Mouse (Mus musculus) forebrain, postnatal 0 days (tissue): ENCODE measurements around the gene Plod2. TPM values are rescaled to one million over a fixed set of nuclear protein-coding genes. Genes with fewer than 3 reads are reported as not detected.

Experiments
- ATAC-seq: fragments of 200-750 bp; cut with Nextera tagmentation; 2 replicates; pipeline ENCODE4 v1.8.0; 2017; ENCODE audit warnings: mild to moderate bottlenecking, moderate library complexity
- DNase-seq: peaks from one replicate; pipeline ENCODE4 v3.0.0-alpha.2; 2015
- H3K27ac ChIP-seq: fragments of 300-500 bp; sonication (generic); 2 replicates; pipeline ENCODE4 v1.5.1; 2014; ENCODE audit warnings: low read depth, mild to moderate bottlenecking, antibody characterized with exemption, low read length, moderate library complexity, mixed read lengths
- H3K27me3 ChIP-seq: fragments of 300-500 bp; sonication (generic); 2 replicates; pipeline ENCODE4 v1.6.1; 2014; ENCODE audit warnings: mild to moderate bottlenecking, low read length, mixed read lengths; ENCODE audit not compliant: insufficient read depth
- H3K36me3 ChIP-seq: fragments of 300-500 bp; sonication (generic); 2 replicates; pipeline ENCODE4 v1.6.1; 2014; ENCODE audit warnings: mild to moderate bottlenecking, moderate library complexity; ENCODE audit not compliant: insufficient read depth
- H3K4me1 ChIP-seq: fragments of 300-500 bp; sonication (generic); 2 replicates; pipeline ENCODE4 v1.6.1; 2014; ENCODE audit warnings: antibody characterized with exemption; ENCODE audit not compliant: insufficient read depth
- H3K4me2 ChIP-seq: fragments of 300-500 bp; sonication (generic); 2 replicates; pipeline ENCODE4 v1.6.1; 2014; ENCODE audit warnings: low read depth, mild to moderate bottlenecking, moderate library complexity
- H3K4me3 ChIP-seq: fragments of 300-500 bp; sonication (generic); 2 replicates; pipeline ENCODE4 v1.5.1; 2014; ENCODE audit warnings: low read depth, low read length, mixed read lengths
- H3K9ac ChIP-seq: fragments of 300-500 bp; sonication (generic); 2 replicates; pipeline ENCODE4 v1.6.1; 2014; ENCODE audit warnings: mild to moderate bottlenecking
- H3K9me3 ChIP-seq: fragments of 300-500 bp; sonication (generic); 2 replicates; pipeline ENCODE4 v1.6.1; 2016; ENCODE audit warnings: low read length
- CTCF ChIP-seq: sonication (generic); IDR thresholded peaks from 2 replicates; pipeline ENCODE4 v1.5.1; 2016; ENCODE audit warnings: antibody characterized with exemption, control low read depth, low read depth
- WGBS: fragments of 180-500 bp; shearing (Covaris S2); extraction: QIAGEN DNeasy Blood & Tissue Kit; methylation state at CpG from one replicate; pipeline ENCODE4 v1.1.7; 2014; 5-methylcytosine and 5-hydroxymethylcytosine counted together
- polyA plus RNA-seq: library from polyadenylated mRNA; unstranded; fragments of >200 nt; fragmentation: Nextera tagmentation; extraction: Ambion mirVana; gene quantifications from 2 replicates; pipeline ENCODE4 v1.2.1, GENCODE M21; 2015
- total RNA-seq: library from RNA; depleted of rRNA; stranded (reverse); fragments of >200 nt; gene quantifications from 2 replicates; pipeline ENCODE4 v1.2.3, GENCODE M21; 2014; rRNA removed

The Plod2 gene
- total RNA-seq (10.8 and 17.4 TPM in 2 replicates), polyA plus RNA-seq (5.0 and 6.2 TPM in 2 replicates)

DNA sequence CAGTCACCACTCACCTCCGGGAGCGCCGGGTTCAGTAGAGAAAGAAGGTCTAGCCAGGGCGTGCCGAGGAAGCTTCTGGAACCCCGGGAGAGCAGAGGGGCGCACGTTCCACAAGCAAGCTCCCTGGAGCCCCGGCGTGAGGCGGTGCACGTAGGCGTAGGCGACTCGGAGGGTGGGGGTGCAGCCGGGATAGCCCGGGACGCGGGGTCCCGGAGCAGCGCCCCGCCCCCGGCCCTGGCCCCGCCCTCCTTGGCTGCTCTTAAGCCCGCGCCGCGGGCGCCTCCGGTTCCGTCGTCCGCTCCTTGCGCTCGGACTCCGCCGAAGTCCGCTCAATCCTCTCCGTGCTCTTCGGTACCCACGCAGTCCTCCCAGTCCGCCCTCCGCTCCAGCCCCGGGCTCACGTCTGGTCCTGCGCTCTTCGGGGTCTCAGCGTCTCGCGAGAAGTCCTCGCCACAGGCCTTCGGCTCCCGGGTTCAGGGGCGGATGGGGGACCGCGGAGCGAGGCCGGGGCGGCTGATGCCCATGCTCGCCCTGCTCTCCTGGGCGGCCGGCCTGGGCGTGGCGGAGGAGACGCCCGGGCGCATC, at the start of gene Plod2:
TSS of gene Plod2 (plus strand) at position 247 of the 585 bp plus-strand sequence.
- Histone ChIP-seq H3K36me3 (no peaks in the 10 kb centered on the region), H3K9ac (peak within 1 kb of the TSS; percentile 81), H3K4me3 (peak within 1 kb of the TSS; percentile 86), H3K4me2 (peak within 1 kb of the TSS; percentile 90), H3K9me3 (no peaks in the 10 kb centered on the region), H3K27ac (peak within 1 kb of the TSS; percentile 69), H3K4me1 (no peaks in the 10 kb centered on the region), H3K27me3 (no peaks in the 10 kb centered on the region)
- WGBS, result 2% methylated on average over 49 of the region's 67 CpGs
- no peak for TF ChIP-seq CTCF
- ATAC-seq (peak; percentile 95), DNase-seq (peak; percentile 86)

DNA sequence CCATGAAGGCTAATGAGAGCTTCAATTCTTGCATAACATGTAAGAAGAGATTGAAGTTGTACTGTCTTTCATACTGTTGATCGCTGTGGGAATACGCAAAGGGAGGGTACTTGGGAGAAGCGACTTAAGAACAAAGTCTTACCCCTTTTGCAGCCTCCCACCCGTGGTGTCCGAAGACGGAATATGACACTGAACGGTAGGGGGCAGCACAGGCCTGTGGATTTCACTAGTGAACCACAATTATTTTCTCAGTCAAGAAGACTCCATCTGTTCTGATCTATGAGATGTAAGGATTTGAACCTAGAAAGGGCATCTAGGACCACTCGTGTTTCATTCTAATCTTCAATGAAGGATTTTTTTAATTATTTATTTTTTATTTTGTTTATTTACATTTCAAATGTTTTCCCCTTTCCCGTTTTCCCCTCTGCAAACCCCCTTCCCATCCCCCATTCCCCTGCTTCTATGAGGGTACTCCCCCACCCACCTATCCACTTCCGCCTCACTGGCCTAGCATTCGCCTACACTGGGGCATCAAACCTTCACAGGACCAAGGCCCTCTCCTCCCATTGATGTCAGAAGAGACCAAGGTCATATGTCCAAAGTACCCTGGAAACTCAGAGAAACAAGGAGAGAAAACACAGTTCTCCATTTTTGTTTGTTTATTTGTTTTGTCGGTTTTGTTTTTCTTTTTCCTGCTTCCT, 42.2 kb upstream of the Plod2 start:
- H3K27ac ChIP-seq, result no peak overlapping the region
- H3K4me2 ChIP-seq, result no peak overlapping the region
- H3K4me1 ChIP-seq, result no peaks in the 10 kb centered on the region
- 32% methylated on average over 12 of the region's 12 CpGs for WGBS
- TF ChIP-seq CTCF, result peak; percentile 78
- no peaks in the 10 kb centered on the region for H3K9me3 ChIP-seq
- no peaks in the 10 kb centered on the region for H3K27me3 ChIP-seq
- no peak overlapping the region for H3K9ac ChIP-seq
- DNase-seq (peak; percentile 78), ATAC-seq (peak; percentile 60; the same call in 1 of the 2 replicates)
- no peaks in the 10 kb centered on the region for H3K36me3 ChIP-seq
- no peak overlapping the region for H3K4me3 ChIP-seq

DNA sequence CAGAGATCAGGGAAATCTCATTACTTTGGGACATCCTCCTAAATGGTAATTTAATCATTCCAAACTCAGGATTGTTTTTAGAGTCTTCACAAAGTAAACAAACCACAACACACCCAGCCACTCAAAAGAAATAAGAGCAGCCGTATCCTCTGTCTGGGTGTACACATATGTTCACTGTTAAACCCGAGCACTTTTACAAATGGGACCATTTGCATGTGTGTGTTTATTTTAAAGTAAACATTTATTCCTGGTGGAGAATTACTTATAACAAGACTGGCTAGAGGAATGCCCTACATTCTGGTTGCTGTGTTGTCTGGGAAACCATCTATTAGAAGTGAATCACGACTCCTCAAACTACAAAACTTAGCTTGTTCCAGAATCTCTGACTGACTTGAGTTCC, 37.8 kb upstream of the Plod2 start:
- DNase-seq (no peak), ATAC-seq (no peak)
- no peak for TF ChIP-seq CTCF
- Histone ChIP-seq H3K27me3 (no peaks in the 10 kb centered on the region), H3K9me3 (no peaks in the 10 kb centered on the region), H3K9ac (no peak overlapping the region), H3K36me3 (no peaks in the 10 kb centered on the region), H3K4me2 (no peak overlapping the region), H3K4me1 (no peaks in the 10 kb centered on the region), H3K27ac (no peak overlapping the region), H3K4me3 (no peak overlapping the region)
- 74% methylated on average over 3 of the region's 3 CpGs for WGBS

DNA sequence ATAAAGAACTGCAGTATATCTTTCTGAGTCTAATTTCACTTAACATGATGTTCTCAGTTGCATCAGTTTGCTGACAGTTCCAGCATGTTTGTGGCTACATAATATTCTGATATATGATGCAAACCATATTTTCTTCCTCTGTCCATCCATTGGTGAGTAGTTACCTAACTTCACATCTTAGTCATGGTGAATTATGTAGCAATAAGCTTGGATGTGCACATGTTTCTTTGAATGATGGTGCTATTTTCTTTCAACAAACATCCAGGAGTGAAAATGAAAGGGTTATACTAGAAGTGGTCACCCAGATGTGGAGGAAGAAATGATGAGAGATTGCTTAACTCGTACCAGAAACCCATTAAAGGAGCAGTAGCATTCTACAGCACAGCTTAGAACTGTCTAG, 37.1 kb upstream of the Plod2 start:
- H3K36me3 ChIP-seq, result no peaks in the 10 kb centered on the region
- H3K4me2 ChIP-seq, result no peak overlapping the region
- H3K9ac ChIP-seq, result no peak overlapping the region
- DNase-seq (no peak), ATAC-seq (no peak)
- no peaks in the 10 kb centered on the region for H3K4me1 ChIP-seq
- 86% methylated on average over 1 of the region's 1 CpGs for WGBS
- TF ChIP-seq CTCF, result no peak
- H3K4me3 ChIP-seq, result no peak overlapping the region
- H3K9me3 ChIP-seq, result no peaks in the 10 kb centered on the region
- no peak overlapping the region for H3K27ac ChIP-seq
- no peaks in the 10 kb centered on the region for H3K27me3 ChIP-seq

DNA sequence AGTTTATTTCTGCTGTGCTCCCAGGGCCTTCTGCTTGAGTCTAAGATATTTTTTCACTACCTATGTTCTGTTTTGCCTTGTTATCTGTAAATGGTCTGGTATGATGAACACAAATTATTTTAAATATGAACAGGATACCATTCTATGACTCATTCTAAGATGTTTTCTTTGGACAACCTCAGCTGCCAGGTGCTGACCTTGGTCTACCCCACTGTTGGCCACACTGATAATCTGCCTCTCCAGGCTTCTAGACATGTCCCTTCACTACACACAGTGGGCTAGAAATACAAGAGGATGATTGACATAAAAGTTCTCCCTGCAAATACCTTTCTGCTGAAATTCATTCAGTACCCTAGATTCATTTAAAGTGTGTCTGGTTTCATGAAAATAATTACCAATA, 30.3 kb upstream of the Plod2 start:
- no peaks in the 10 kb centered on the region for H3K36me3 ChIP-seq
- ATAC-seq (no peak), DNase-seq (no peak)
- no peak overlapping the region for H3K4me3 ChIP-seq
- no peak for TF ChIP-seq CTCF
- no peak overlapping the region for H3K4me2 ChIP-seq
- no peak overlapping the region for H3K9ac ChIP-seq
- no peaks in the 10 kb centered on the region for H3K27me3 ChIP-seq
- no peaks in the 10 kb centered on the region for H3K4me1 ChIP-seq
- H3K27ac ChIP-seq, result no peak overlapping the region
- H3K9me3 ChIP-seq, result no peaks in the 10 kb centered on the region

DNA sequence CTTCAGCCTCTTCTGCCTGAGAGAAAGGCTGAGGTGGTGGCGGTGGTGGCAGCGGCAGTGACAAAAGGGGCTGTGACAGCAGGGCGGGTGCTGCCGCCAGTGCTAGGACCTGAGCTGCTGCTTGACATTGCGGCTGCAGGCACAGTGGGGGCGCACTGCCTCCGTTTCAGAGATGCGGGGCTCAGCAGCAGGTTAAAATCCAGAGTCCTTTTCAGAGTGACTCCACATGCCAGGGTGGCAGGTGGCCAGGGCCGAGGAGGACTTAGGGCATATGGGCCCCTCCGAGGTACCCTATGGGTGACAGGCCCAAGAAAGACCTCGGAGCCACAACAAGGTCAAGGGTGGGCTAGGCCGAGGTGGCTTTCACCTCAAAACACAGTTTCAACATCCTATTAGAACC, 25.0 kb upstream of the Plod2 start:
- ATAC-seq (no peak), DNase-seq (no peak)
- no peak overlapping the region for H3K4me2 ChIP-seq
- no peak for TF ChIP-seq CTCF
- WGBS, result 96% methylated on average over 12 of the region's 12 CpGs
- H3K27me3 ChIP-seq, result no peaks in the 10 kb centered on the region
- H3K4me3 ChIP-seq, result no peak overlapping the region
- no peak overlapping the region for H3K27ac ChIP-seq
- no peaks in the 10 kb centered on the region for H3K36me3 ChIP-seq
- no peak overlapping the region for H3K9ac ChIP-seq
- H3K9me3 ChIP-seq, result 0 out of 2 replicates have a peak, but pooled peaks cover 5% of the 10 kb centered on the region
- no peaks in the 10 kb centered on the region for H3K4me1 ChIP-seq

DNA sequence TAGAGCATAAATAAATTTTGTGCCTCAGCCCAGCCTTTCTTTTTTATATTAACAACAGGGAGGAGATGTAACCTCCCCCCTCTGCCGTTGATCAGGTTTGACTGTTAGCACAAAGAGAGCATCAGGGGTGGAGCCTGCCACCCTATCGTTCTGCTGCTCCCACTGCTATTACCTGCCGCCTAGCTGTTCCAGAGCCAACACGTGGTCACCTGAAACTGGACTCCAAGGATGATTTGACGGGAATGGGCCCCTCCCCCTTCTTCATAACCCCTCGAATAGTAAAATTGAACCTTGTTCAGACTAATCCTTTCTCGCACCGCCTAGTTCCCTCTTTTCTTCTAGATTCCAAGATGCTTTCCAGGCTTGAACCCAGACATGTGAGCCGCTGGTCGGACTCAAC, 21.3 kb upstream of the Plod2 start:
- Histone ChIP-seq H3K27me3 (no peaks in the 10 kb centered on the region), H3K36me3 (no peaks in the 10 kb centered on the region), H3K9me3 (0 out of 2 replicates have a peak, but pooled peaks cover 5% of the 10 kb centered on the region), H3K9ac (no peak overlapping the region), H3K27ac (no peak overlapping the region), H3K4me3 (no peak overlapping the region), H3K4me2 (no peak overlapping the region), H3K4me1 (no peaks in the 10 kb centered on the region)
- ATAC-seq, result no peak
- no peak for DNase-seq
- 87% methylated on average over 10 of the region's 10 CpGs for WGBS
- TF ChIP-seq CTCF, result no peak
